Mouse (Mus musculus) forebrain, embryonic 14.5 days (tissue): Measurements from ENCODE around the gene Kif26a. TPM values are rescaled to one million over a fixed set of nuclear protein-coding genes. Genes with fewer than 3 reads are reported as not detected.

Experiments used
- ATAC-seq: fragments of 200-750 bp; cut with Nextera tagmentation; 2 replicates; pipeline ENCODE4 v1.8.0; 2017; ENCODE audit warnings: mild to moderate bottlenecking, moderate library complexity
- DNase-seq: peaks from one replicate; pipeline ENCODE4 v3.0.0-alpha.2; 2015; ENCODE audit warnings: low spot score
- H3K27ac ChIP-seq: fragments of 300-500 bp; sonication (generic); 2 replicates; pipeline ENCODE4 v1.5.1; 2014; ENCODE audit warnings: low read depth, mild to moderate bottlenecking, control low read depth, low read length, moderate library complexity
- H3K27me3 ChIP-seq: fragments of 300-500 bp; sonication (generic); replicated peaks from 2 replicates; pipeline ENCODE4 v1.6.1; 2014; ENCODE audit warnings: low read length, control low read depth, mixed read lengths; ENCODE audit not compliant: control insufficient read depth, insufficient read depth
- H3K36me3 ChIP-seq: fragments of 300-500 bp; sonication (generic); 2 replicates; pipeline ENCODE4 v1.6.1; 2014; ENCODE audit warnings: low read length, control low read depth; ENCODE audit not compliant: control insufficient read depth, insufficient read depth
- H3K4me1 ChIP-seq: fragments of 300-500 bp; sonication (generic); 2 replicates; pipeline ENCODE4 v1.6.1; 2014; ENCODE audit warnings: antibody characterized with exemption, low read length, control low read depth; ENCODE audit not compliant: control insufficient read depth, insufficient read depth
- H3K4me2 ChIP-seq: fragments of 300-500 bp; sonication (generic); 2 replicates; pipeline ENCODE4 v1.6.1; 2014; ENCODE audit warnings: mild to moderate bottlenecking, control low read depth, low read length
- H3K4me3 ChIP-seq: fragments of 300-500 bp; sonication (generic); 2 replicates; pipeline ENCODE4 v1.5.1; 2014; ENCODE audit warnings: low read depth, low read length, control low read depth
- H3K9ac ChIP-seq: fragments of 300-500 bp; sonication (generic); 2 replicates; pipeline ENCODE4 v1.6.1; 2014; ENCODE audit warnings: mild to moderate bottlenecking, low read length, control low read depth, moderate library complexity
- H3K9me3 ChIP-seq: fragments of 300-500 bp; sonication (generic); replicated peaks from 2 replicates; pipeline ENCODE4 v1.6.1; 2016; ENCODE audit warnings: low read length, control low read depth, mixed read lengths; ENCODE audit not compliant: control insufficient read depth
- WGBS: fragments of 180-500 bp; shearing (Covaris S2); extraction: QIAGEN DNeasy Blood & Tissue Kit; methylation state at CpG from one replicate; pipeline ENCODE4 v1.1.7; 2014; 5-methylcytosine and 5-hydroxymethylcytosine counted together
- polyA plus RNA-seq: library from polyadenylated mRNA; unstranded; fragments of >200 nt; fragmentation: Nextera tagmentation; extraction: Ambion mirVana; gene quantifications from 2 replicates; pipeline ENCODE4 v1.2.1, GENCODE M21; 2014

The Kif26a gene
- polyA plus RNA-seq, 1 experiment from 2014 or later = 11.5 TPM

- H3K9ac ChIP-seq = no peak overlapping the region
- no peak overlapping the region for H3K4me3 ChIP-seq
- WGBS = 9% methylated on average over 6 of the region's 6 CpGs
- H3K36me3 ChIP-seq = no peaks in the 10 kb centered on the region
- DNase-seq (peak; percentile 39), ATAC-seq (no peak)
- H3K9me3 ChIP-seq = no peaks in the 10 kb centered on the region
- H3K27ac ChIP-seq = no peak overlapping the region
- H3K4me1 ChIP-seq = peaks cover 15% of the 10 kb centered on the region
- H3K27me3 ChIP-seq = 0 out of 2 replicates have a peak, but pooled peaks cover 18% of the 10 kb centered on the region
- H3K4me2 ChIP-seq = no peak overlapping the region
Measured at GRCm38 (mm10) chr12:112141300-112141699, 4.7 kb upstream of the Kif26a start.

GRCm38 (mm10) chr12:112143116-112143832 lies 2.7 kb upstream of the Kif26a start:
- H3K36me3 ChIP-seq = no peaks in the 10 kb centered on the region
- 0 out of 2 replicates have a peak, but pooled peaks cover 18% of the 10 kb centered on the region for H3K27me3 ChIP-seq
- peak overlapping the region; percentile 76 for H3K9ac ChIP-seq
- H3K9me3 ChIP-seq = no peaks in the 10 kb centered on the region
- DNase-seq (peak; percentile 86), ATAC-seq (no peak)
- peak overlapping the region; percentile 57 for H3K4me3 ChIP-seq
- H3K4me1 ChIP-seq = peaks cover 26% of the 10 kb centered on the region
- 2% methylated on average over 14 of the region's 14 CpGs for WGBS
- H3K27ac ChIP-seq = 0 out of 2 replicates have a peak overlapping the region, but pooled peaks have one; percentile 84
- H3K4me2 ChIP-seq = peak overlapping the region; percentile 93

- Histone ChIP-seq H3K36me3 (0 out of 2 replicates have a peak, but pooled peaks cover under 1% of the 10 kb centered on the region), H3K4me2 (peak overlapping the region; percentile 93), H3K9ac (peak overlapping the region; percentile 76), H3K27ac (peak overlapping the region; percentile 84), H3K4me3 (peak overlapping the region; percentile 57), H3K4me1 (peaks cover 30% of the 10 kb centered on the region), H3K27me3 (0 out of 2 replicates have a peak, but pooled peaks cover 18% of the 10 kb centered on the region), H3K9me3 (no peaks in the 10 kb centered on the region)
- no peak for ATAC-seq
- DNase-seq = peak; percentile 52
- WGBS = under 1% methylated on average over 44 of the region's 52 CpGs
Measured at GRCm38 (mm10) chr12:112143833-112144201, 2.2 kb upstream of the Kif26a start.

GRCm38 (mm10) chr12:112144377-112145115 lies 1.5 kb upstream of the Kif26a start:
- H3K36me3 ChIP-seq = peaks cover 3% of the 10 kb centered on the region; the same call in 1 of the 2 replicates
- 0 out of 2 replicates have a peak, but pooled peaks cover 18% of the 10 kb centered on the region for H3K27me3 ChIP-seq
- no peak for ATAC-seq
- peak; percentile 41 for DNase-seq
- peak overlapping the region; percentile 76 for H3K9ac ChIP-seq
- peaks cover 37% of the 10 kb centered on the region for H3K4me1 ChIP-seq
- peak overlapping the region; percentile 57 for H3K4me3 ChIP-seq
- WGBS = 1% methylated on average over 46 of the region's 46 CpGs
- H3K9me3 ChIP-seq = no peaks in the 10 kb centered on the region
- H3K27ac ChIP-seq = peak overlapping the region; percentile 84
- H3K4me2 ChIP-seq = peak overlapping the region; percentile 93

GRCm38 (mm10) chr12:112145211-112145874 lies 665 bp upstream of the Kif26a start:
- Histone ChIP-seq H3K27me3 (0 out of 2 replicates have a peak, but pooled peaks cover 18% of the 10 kb centered on the region), H3K9me3 (no peaks in the 10 kb centered on the region)

GRCm38 (mm10) chr12:112147365-112147764 lies 1.4 kb downstream of the Kif26a start:
- ATAC-seq = no peak
- DNase-seq = no peak
- H3K9me3 ChIP-seq = no peaks in the 10 kb centered on the region
- 0 out of 2 replicates have a peak overlapping the region, but pooled peaks have one; percentile 84 for H3K27ac ChIP-seq
- peak overlapping the region; percentile 76 for H3K9ac ChIP-seq
- WGBS = 12% methylated on average over 5 of the region's 5 CpGs
- H3K4me2 ChIP-seq = peak overlapping the region; percentile 93
- peaks cover 56% of the 10 kb centered on the region for H3K4me1 ChIP-seq
- peaks cover 12% of the 10 kb centered on the region; the same call in 1 of the 2 replicates for H3K36me3 ChIP-seq
- peak overlapping the region; percentile 57 for H3K4me3 ChIP-seq
- H3K27me3 ChIP-seq = 0 out of 2 replicates have a peak, but pooled peaks cover 7% of the 10 kb centered on the region

More at GRCm38 (mm10) chr12:112145211-112145874, 665 bp upstream of the Kif26a start:
- Histone ChIP-seq H3K36me3 (peaks cover 3% of the 10 kb centered on the region; the same call in 1 of the 2 replicates), H3K9ac (peak overlapping the region; percentile 76), H3K4me2 (peak overlapping the region; percentile 93), H3K4me1 (peaks cover 45% of the 10 kb centered on the region), H3K27ac (peak overlapping the region; percentile 84), H3K4me3 (peak overlapping the region; percentile 57)
- DNase-seq (peak; percentile 91), ATAC-seq (peak; percentile 65)
- under 1% methylated on average over 37 of the region's 37 CpGs for WGBS

- Histone ChIP-seq H3K4me3 (no peak overlapping the region), H3K27me3 (no peaks in the 10 kb centered on the region), H3K4me2 (peak overlapping the region; percentile 93), H3K9ac (peak overlapping the region; percentile 40; the same call in 1 of the 2 replicates), H3K27ac (no peak overlapping the region), H3K4me1 (peaks cover 57% of the 10 kb centered on the region), H3K9me3 (no peaks in the 10 kb centered on the region), H3K36me3 (peaks cover 24% of the 10 kb centered on the region)
- DNase-seq (no peak), ATAC-seq (no peak)
- 59% methylated on average over 7 of the region's 7 CpGs for WGBS
Measured at GRCm38 (mm10) chr12:112150011-112150410, 4.0 kb downstream of the Kif26a start.

- ATAC-seq (no peak), DNase-seq (no peak)
- H3K4me1 ChIP-seq = peaks cover 64% of the 10 kb centered on the region
- H3K27ac ChIP-seq = no peak overlapping the region
- 49% methylated on average over 12 of the region's 12 CpGs for WGBS
- peaks cover 25% of the 10 kb centered on the region for H3K36me3 ChIP-seq
- no peaks in the 10 kb centered on the region for H3K9me3 ChIP-seq
- 0 out of 2 replicates have a peak overlapping the region, but pooled peaks have one; percentile 29 for H3K9ac ChIP-seq
- H3K4me3 ChIP-seq = no peak overlapping the region
- H3K27me3 ChIP-seq = no peaks in the 10 kb centered on the region
- peak overlapping the region; percentile 25 for H3K4me2 ChIP-seq
Measured at GRCm38 (mm10) chr12:112151244-112151979, 5.4 kb downstream of the Kif26a start.
